Mouse (Mus musculus): ENCODE data around the gene Smim5. TPM values are rescaled to one million over a fixed set of nuclear protein-coding genes. Genes with fewer than 3 reads are reported as not detected.
"Not testable (repeated sequence)": the region's sequence is repeated elsewhere in the genome, so short reads cannot be mapped to it uniquely, and the experiment has no call there.

The Smim5 gene
- polyA plus RNA-seq (2015; fragmentation: Nextera tagmentation; extraction: Ambion mirVana): 19.6 and 27.4 TPM in 2 replicates

DNA sequence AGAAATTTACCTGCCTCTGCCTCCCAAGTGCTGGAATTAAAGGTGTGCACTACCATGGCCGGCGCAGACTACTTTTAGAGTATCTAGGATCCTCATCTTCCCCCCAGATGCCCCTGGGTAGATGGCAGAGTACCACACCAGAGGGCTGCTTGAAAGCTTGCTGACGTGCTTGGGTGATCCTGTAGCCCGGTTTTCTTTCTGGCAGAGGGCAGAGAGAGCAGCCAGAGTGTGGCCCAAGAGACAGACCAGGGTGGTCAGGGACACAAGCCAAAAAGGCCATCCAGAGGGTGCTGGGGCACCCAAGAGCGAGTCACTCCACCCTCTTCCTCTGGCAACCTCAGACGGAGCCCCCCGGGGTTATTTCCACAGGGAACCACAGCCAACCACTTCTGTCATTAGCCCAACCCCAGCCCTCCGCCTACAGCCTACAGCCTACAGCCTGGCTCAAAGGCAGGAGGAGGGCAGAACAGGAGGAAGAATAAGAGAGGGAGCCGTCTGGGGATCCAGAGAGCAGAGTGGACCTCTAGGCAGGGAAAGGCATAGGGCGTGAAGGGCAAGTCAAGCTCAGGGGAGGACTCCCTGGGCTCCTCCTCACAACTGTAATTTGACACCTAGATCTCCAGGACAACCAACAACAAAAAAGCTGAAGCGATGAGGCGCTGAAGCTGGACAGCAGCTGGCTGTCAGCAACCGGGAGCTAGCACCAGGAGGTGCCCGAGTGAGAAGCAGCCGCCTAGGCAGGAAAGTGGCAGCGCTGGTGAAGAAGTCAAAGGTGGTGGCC lies at the start of gene Smim5:
Smim5 (plus strand) TSS at position 481 of the 781 bp plus-strand sequence.
- peak within 1 kb of the TSS; percentile 5; the same call in 1 of the 2 replicates for H3K4me2 ChIP-seq
- peak within 1 kb of the TSS; percentile 15 for H3K4me3 ChIP-seq
- H3K27ac ChIP-seq: peak within 1 kb of the TSS; percentile 47
- H3K27me3 ChIP-seq: no peaks in the 10 kb centered on the region
- H3K4me1 ChIP-seq: peaks cover 48% of the 10 kb centered on the region
- H3K9ac ChIP-seq: no peak within 1 kb of the TSS
- 33% methylated on average over 16 of the region's 16 CpGs for WGBS
- no peaks in the 10 kb centered on the region for H3K9me3 ChIP-seq
- 0 out of 2 replicates have a peak, but pooled peaks have one; percentile 32 for ATAC-seq (ENCODE audit: insufficient number of reproducible peaks, low FRiP score, low TSS enrichment, low read depth)
- H3K36me3 ChIP-seq: peaks cover 25% of the 10 kb centered on the region

DNA sequence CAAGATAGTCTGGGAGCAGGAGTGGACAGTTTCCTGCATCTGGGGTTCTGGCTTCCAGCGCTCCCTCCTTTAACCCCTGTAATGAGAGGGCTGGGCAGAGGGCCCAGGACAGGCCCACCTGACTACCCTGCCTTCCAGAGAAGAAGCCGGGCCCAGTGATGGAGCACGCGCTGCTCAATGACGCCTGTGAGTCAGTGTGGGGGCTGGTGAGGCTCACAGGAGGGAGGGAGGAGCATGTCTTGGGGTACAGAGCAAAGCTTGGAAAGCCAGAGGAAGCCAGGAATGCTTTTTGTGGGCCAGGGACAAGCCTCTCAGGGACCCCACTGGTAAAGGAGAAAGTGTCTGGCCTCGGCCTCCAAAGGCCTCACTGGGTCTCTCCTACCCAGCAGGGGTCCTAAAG lies 45.1 kb upstream of the Smim5 start:
- H3K4me2 ChIP-seq: no peak overlapping the region
- H3K36me3 ChIP-seq: peaks cover 10% of the 10 kb centered on the region
- H3K4me1 ChIP-seq: peaks cover 15% of the 10 kb centered on the region
- H3K27me3 ChIP-seq: peaks cover 34% of the 10 kb centered on the region
- WGBS: 80% methylated on average over 6 of the region's 6 CpGs
- no peak for ATAC-seq (ENCODE audit: insufficient number of reproducible peaks, low FRiP score, low TSS enrichment, low read depth)
- no peak overlapping the region for H3K27ac ChIP-seq
- H3K9me3 ChIP-seq: no peaks in the 10 kb centered on the region
- H3K9ac ChIP-seq: no peak overlapping the region
- no peak overlapping the region for H3K4me3 ChIP-seq

DNA sequence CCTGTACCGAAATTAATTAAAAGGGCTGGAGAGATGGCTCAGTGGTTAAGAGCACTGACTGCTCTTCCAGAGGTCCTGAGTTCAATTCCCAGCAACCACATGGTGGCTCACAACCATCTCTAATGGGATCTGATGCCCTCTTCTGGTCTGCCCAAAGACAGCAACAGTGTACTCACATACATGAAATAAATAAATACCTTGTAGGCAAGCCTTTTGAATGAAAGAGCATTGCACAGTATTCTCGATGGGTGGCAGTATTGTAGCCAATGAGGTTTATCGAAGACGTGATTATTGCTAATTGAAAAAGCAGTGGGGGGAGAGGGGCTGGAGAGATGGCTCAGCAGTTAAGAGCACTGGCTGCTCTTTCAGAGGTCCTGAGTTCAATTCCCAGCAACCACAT lies 42.6 kb upstream of the Smim5 start:
- not testable (repeated sequence) for H3K9ac ChIP-seq; H3K4me2 ChIP-seq; H3K36me3 ChIP-seq; H3K4me3 ChIP-seq; H3K9me3 ChIP-seq; ATAC-seq (ENCODE audit: insufficient number of reproducible peaks, low FRiP score, low TSS enrichment, low read depth); H3K27ac ChIP-seq
- Histone ChIP-seq H3K4me1 (peaks cover 20% of the 10 kb centered on the region), H3K27me3 (peaks cover 59% of the 10 kb centered on the region)
- 87% methylated on average over 4 of the region's 4 CpGs for WGBS

DNA sequence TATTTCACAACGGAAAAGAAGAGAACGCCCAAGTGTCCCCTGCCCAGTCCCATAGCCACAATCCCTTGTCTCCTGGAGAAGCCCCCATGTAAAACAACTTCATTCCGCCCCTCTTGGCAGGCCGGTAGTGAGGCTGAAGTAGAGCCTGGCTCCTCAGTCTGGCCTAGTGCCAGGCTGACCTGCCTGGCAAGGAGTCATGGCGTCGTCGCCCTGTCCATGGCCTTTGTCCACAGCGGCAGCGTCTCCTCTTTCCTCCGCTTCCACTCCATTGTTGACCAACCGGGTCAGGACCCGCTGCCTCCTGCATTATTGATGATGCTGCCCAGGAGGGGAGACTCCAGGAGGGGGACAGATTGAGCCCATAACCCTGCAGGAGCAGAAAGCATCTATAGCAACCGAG lies 41.8 kb upstream of the Smim5 start:
- H3K4me2 ChIP-seq: no peak overlapping the region
- peaks cover 64% of the 10 kb centered on the region for H3K27me3 ChIP-seq
- H3K4me3 ChIP-seq: no peak overlapping the region

DNA sequence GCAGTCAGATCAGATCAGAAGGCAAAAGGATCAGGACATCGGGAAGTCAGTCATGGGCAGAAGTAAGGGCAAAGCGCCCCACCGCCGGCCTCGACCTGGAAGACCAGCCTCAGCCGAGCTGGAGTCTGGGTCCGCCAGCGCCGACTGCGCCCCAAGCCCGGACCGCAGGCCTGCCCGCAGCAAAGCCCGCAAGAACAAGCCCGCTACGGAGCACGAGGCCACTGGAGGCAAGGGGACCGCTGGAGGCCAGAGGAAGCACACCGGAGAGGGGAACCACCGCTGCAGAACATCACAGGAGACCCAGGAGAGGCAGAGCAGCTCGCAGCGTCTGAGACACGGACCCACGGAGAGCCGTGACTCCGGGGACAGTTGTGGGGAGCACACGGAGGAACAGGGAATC lies 41.4 kb upstream of the Smim5 start, which contains the start of gene Myo15b:
Myo15b (plus strand) TSS at position 53 of the 400 bp plus-strand sequence.
- peaks cover 22% of the 10 kb centered on the region for H3K4me1 ChIP-seq
- H3K36me3 ChIP-seq: no peaks in the 10 kb centered on the region
- peak within 1 kb of the TSS; percentile 39 for H3K4me3 ChIP-seq
- WGBS: 11% methylated on average over 27 of the region's 27 CpGs
- peak within 1 kb of the TSS; percentile 76 for H3K4me2 ChIP-seq
- peaks cover 64% of the 10 kb centered on the region for H3K27me3 ChIP-seq
- no peak for ATAC-seq (ENCODE audit: insufficient number of reproducible peaks, low FRiP score, low TSS enrichment, low read depth)
- peak within 1 kb of the TSS; percentile 14; the same call in 1 of the 2 replicates for H3K9ac ChIP-seq
- no peaks in the 10 kb centered on the region for H3K9me3 ChIP-seq
- no peak within 1 kb of the TSS for H3K27ac ChIP-seq

More for the DNA sequence above, 41.8 kb upstream of the Smim5 start:
- no peak for ATAC-seq (ENCODE audit: insufficient number of reproducible peaks, low FRiP score, low TSS enrichment, low read depth)
- peaks cover 20% of the 10 kb centered on the region for H3K4me1 ChIP-seq
- no peak overlapping the region for H3K9ac ChIP-seq
- no peak overlapping the region for H3K27ac ChIP-seq
- H3K9me3 ChIP-seq: no peaks in the 10 kb centered on the region
- H3K36me3 ChIP-seq: no peaks in the 10 kb centered on the region
- WGBS: 67% methylated on average over 13 of the region's 13 CpGs

DNA sequence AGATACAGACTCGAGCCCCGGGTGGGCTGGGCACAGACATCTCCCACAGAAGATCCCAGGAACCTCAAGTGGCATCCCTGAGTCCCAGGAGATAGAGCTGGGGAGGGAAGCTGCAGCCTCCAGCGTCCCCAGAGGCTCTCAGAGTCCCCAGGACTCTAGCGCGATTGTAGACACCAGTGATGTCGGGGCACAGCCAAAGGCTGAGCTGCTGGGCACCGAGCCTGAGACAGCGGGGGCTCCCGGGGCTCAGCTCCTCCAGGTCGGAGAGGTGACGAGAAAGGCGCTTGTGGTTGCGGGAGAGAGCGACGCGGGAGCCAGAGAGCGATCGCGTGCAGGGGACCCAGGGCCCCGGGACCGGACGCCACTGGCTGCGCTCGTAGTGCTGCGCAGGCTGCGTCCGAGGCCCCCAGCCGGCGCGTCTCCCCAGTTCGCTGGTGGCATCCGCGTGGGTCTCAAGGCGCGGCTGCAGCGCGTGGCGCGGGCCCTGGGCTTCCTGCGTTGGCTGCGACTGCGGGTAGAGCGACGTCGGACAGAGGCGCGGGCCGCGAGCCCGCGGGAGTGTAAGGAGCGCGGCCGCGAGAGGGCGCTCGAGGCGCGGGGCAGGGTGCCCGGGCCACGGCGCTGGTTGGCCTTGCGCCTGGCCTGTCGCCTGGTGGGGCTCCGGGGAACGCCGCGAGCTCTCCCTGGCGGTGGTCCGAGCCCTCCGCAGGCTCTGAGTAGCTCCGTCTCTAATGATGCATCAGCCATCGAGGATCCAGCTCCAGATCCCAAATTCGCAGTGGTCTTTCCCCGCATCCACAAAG lies 40.4 kb upstream of the Smim5 start:
- peak; percentile 69 for ATAC-seq (ENCODE audit: insufficient number of reproducible peaks, low FRiP score, low TSS enrichment, low read depth)
- H3K27me3 ChIP-seq: peaks cover 64% of the 10 kb centered on the region

DNA sequence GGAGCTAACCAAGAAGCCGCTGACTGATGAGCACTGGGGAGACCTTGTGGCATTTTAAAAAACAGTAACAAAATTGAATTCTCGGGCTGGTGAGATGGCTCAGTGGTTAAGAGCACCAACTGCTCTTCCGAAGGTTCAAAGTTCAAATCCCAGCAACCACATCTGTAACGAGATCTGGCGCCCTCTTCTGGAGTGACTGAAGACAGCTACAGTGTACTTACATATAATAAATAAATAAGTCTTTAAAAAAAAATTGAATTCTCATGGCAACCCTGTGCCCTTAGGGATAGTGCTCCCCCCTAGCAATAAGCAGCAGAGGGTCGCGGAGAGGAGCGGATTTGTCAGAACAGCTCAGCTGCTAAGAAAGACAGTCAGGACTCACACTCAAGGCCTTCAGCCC lies 35.9 kb upstream of the Smim5 start:
- 85% methylated on average over 8 of the region's 8 CpGs for WGBS
- Histone ChIP-seq H3K36me3 (no peaks in the 10 kb centered on the region), H3K27ac (no peak overlapping the region), H3K9me3 (no peaks in the 10 kb centered on the region), H3K4me2 (no peak overlapping the region), H3K4me1 (peaks cover 15% of the 10 kb centered on the region), H3K4me3 (no peak overlapping the region), H3K27me3 (peaks cover 38% of the 10 kb centered on the region), H3K9ac (no peak overlapping the region)
- ATAC-seq (ENCODE audit: insufficient number of reproducible peaks, low FRiP score, low TSS enrichment, low read depth): no peak

More for the DNA sequence above, 40.4 kb upstream of the Smim5 start:
- Histone ChIP-seq H3K4me2 (peak overlapping the region; percentile 76), H3K9ac (peak overlapping the region; percentile 14; the same call in 1 of the 2 replicates), H3K4me3 (peak overlapping the region; percentile 39), H3K36me3 (no peaks in the 10 kb centered on the region), H3K9me3 (no peaks in the 10 kb centered on the region), H3K27ac (no peak overlapping the region), H3K4me1 (peaks cover 22% of the 10 kb centered on the region)
- WGBS: 2% methylated on average over 75 of the region's 75 CpGs

DNA sequence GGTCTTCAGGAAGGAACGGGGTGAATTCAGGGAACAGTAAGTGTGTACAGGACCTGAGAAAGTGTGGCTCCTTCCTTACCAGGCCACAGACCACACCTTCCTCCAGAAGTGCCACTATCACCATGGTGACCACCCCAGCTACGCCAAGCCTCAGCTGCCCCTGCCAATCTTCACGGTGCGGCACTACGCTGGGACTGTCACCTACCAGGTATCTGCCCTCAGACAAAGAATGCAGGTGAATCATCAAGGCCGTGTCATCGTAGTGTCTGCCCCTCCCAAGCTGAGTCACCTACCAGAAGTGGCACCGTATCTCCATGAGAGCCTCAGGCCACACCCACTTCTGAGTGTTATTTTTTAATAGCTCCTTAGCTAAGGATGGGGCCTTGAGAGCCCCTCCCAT lies 30.4 kb upstream of the Smim5 start:
- no peak overlapping the region for H3K4me2 ChIP-seq
- whole genome bisulfite sequencing: 66% methylated on average over 8 of the region's 8 CpGs
- H3K4me3 ChIP-seq: no peak overlapping the region
- H3K36me3 ChIP-seq: no peaks in the 10 kb centered on the region
- H3K27me3 ChIP-seq: no peaks in the 10 kb centered on the region
- H3K4me1 ChIP-seq: no peaks in the 10 kb centered on the region
- H3K9ac ChIP-seq: no peak overlapping the region
- no peak for ATAC-seq (ENCODE audit: insufficient number of reproducible peaks, low FRiP score, low TSS enrichment, low read depth)
- H3K9me3 ChIP-seq: no peaks in the 10 kb centered on the region
- no peak overlapping the region for H3K27ac ChIP-seq

DNA sequence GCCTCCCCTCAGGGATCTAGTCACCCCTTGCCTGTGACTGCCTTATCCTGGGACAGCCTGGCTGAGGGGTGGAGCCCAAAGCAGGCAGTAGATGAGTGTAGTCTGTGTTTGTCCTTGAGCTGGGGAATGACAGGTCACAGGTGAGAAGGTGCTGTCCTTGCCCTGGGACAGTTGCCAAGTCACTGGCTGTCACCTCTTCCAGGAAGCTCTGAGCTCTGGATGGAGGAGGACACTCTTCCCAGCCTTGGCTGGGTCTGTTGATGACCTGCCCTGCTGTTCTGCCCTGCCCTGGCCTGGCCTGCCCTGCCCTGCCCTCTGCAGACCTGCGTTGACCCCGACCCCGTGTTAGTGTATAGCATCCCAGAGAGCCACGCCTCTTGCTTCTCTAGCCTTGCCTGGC lies 27.3 kb upstream of the Smim5 start:
- no peak overlapping the region for H3K4me2 ChIP-seq
- no peak for ATAC-seq (ENCODE audit: insufficient number of reproducible peaks, low FRiP score, low TSS enrichment, low read depth)
- no peaks in the 10 kb centered on the region for H3K9me3 ChIP-seq
- H3K36me3 ChIP-seq: no peaks in the 10 kb centered on the region
- no peaks in the 10 kb centered on the region for H3K4me1 ChIP-seq
- 67% methylated on average over 4 of the region's 4 CpGs for WGBS
- H3K27me3 ChIP-seq: no peaks in the 10 kb centered on the region
- H3K4me3 ChIP-seq: no peak overlapping the region
- no peak overlapping the region for H3K9ac ChIP-seq
- H3K27ac ChIP-seq: no peak overlapping the region

DNA sequence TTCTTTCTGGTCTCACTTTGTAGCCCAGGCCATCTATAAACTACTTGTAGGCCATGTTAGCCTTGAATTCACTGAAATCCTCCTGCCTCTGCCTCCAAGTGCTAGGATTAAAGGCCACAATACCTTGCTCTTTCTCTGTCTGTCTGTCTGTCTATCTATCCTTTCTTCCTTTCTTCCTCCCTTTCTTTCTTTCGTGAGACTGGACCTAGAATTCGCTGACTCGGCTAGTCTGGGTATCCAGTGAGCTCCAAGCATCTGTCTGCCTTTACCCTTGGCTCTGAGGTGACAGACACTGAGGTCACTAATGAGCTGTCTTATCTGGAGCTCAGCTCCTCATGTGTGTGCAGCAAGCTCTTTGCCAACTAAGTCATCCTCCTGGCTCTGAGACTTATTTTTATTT lies 23.8 kb upstream of the Smim5 start:
- Histone ChIP-seq H3K36me3 (no peaks in the 10 kb centered on the region), H3K4me2 (no peak overlapping the region), H3K4me1 (no peaks in the 10 kb centered on the region), H3K27ac (no peak overlapping the region), H3K9ac (no peak overlapping the region), H3K27me3 (no peaks in the 10 kb centered on the region), H3K9me3 (no peaks in the 10 kb centered on the region), H3K4me3 (no peak overlapping the region)
- 91% methylated on average over 3 of the region's 3 CpGs for WGBS
- ATAC-seq (ENCODE audit: insufficient number of reproducible peaks, low FRiP score, low TSS enrichment, low read depth): no peak

DNA sequence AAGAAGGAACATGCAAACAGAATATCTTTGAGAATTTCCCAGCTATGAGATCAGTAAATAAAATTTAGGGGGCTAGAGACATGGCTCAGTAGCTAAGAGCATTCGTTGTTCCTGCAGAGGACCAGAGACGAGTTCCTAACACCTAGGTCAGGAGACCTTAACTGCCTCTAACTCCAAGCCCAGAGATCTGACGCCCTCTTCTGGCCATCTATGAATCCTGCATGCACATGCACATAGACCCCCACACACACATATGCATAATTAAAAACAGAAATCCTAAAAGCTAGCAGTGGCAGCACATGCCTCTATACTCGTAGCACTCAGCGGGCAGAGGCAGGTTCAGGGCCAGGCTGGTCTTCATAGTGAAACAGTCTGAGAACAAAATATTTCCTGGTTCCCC lies 23.3 kb upstream of the Smim5 start:
- H3K27ac ChIP-seq: no peak overlapping the region
- no peaks in the 10 kb centered on the region for H3K36me3 ChIP-seq
- ATAC-seq (ENCODE audit: insufficient number of reproducible peaks, low FRiP score, low TSS enrichment, low read depth): no peak
- 66% methylated on average over 5 of the region's 5 CpGs for WGBS
- H3K4me2 ChIP-seq: no peak overlapping the region
- no peaks in the 10 kb centered on the region for H3K9me3 ChIP-seq
- no peaks in the 10 kb centered on the region for H3K4me1 ChIP-seq
- no peaks in the 10 kb centered on the region for H3K27me3 ChIP-seq
- H3K4me3 ChIP-seq: no peak overlapping the region
- no peak overlapping the region for H3K9ac ChIP-seq
